18 mouse cellular contexts compared by ENCODE assay signal in the genomic region with DNA sequence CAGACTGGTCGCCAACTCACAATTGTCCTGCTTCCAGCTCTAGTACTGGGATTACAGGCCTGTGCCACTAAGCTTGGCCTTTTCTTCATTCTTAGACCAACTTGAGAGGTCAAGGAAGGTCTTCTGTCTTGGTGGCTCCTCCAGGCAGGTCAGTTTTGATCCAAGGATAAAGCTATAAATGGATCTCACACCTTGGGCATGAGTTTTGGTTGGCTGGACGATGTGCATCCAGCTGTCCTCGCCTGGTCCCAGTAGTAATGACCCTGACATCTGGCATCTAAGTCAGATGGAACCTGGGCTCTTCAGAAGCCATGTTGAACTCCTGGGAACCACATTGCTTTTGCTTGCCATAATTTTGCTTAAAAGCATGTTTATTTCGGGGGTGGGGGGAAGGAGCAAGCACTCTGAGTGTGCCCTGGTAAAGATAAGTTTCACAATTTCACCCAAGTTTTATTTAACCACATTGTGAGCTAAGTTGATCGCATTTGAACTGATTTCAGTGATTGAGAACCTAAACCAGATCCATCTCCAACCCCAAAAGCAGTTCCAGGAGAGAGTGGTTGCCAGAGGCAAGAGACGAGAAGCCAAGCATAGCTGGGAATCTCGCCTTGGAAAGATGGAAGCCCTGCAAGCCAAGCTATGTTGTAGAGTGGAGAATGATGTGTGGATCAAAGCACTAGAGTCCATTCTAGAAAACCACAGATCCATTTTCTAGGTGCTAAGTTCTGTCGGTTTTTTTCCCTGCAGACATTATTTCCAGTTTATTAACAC.
DNase-seq lines count a peak whose midpoint lies in the region; TF ChIP-seq lines count a peak whose summit lies in the region.
"Had no signal": no experiment of that assay in that cellular context is flagged by ENCODE, and none has a peak within 500 bp of the region (broad histone marks: within the 10 kb centered on the region; RNA-seq: fewer than 3 reads in every experiment).

No protein-coding gene starts in this region.

- WGBS in heart, adult 2 months, result 80% methylated on average over 8 of the region's 8 CpGs

- no peak for TF ChIP-seq EP300 in heart, adult 2 months (IDR thresholded peaks at IDR 0.05; ENCODE audit: insufficient read depth, low read depth, low read length)

- H3K79me2 ChIP-seq in heart, adult 2 months (replicated peaks; ENCODE audit: control insufficient read depth, insufficient read depth, low read length), result 0 out of 2 replicates have a peak, but pooled peaks cover 3% of the 10 kb centered on the region

- H3K4me3 ChIP-seq in heart, adult 2 months, result no peak overlapping the region
- H3K4me3 ChIP-seq in brown adipose tissue, adult 24 weeks (ENCODE audit: insufficient read depth, low read depth, low read length), result no peak overlapping the region
- H3K4me3 ChIP-seq: embryonic facial prominence, embryonic 13.5 days; forebrain, embryonic 13.5 days; heart, embryonic 15.5 days; hindbrain, embryonic 12.5 days had no signal

- no peak for TF ChIP-seq CTCF in heart, adult 2 months (IDR thresholded peaks at IDR 0.05)

- peaks cover 9% of the 10 kb centered on the region for H3K36me3 ChIP-seq in heart, adult 2 months (ENCODE audit: control insufficient read depth, insufficient read depth, low read length)
- H3K36me3 ChIP-seq: embryonic facial prominence, embryonic 13.5 days; heart, embryonic 15.5 days; hindbrain, embryonic 12.5 days had no signal

- no peak for TF ChIP-seq POLR2A in heart, adult 2 months (IDR thresholded peaks at IDR 0.05; ENCODE audit: insufficient read depth, low read depth, low read length)

- H3K4me1 ChIP-seq in heart, adult 2 months (ENCODE audit: control insufficient read depth, insufficient read depth, low read length), result peaks cover 13% of the 10 kb centered on the region
- peaks cover 43% of the 10 kb centered on the region for H3K4me1 ChIP-seq in brown adipose tissue, adult 24 weeks (ENCODE audit: control insufficient read depth, insufficient read depth, insufficient read length, low read length)

- H3K27me3 ChIP-seq in heart, adult 2 months (ENCODE audit: control insufficient read depth, insufficient read depth, low read length), result no peaks in the 10 kb centered on the region
- H3K27me3 ChIP-seq: embryonic facial prominence, embryonic 13.5 days; heart, embryonic 15.5 days; hindbrain, embryonic 12.5 days had no signal

- DNase-seq in gastrocnemius, postnatal 14 days, result peak; percentile 26
- DNase-seq in gastrocnemius, adult 18-20 months (ENCODE audit: low spot score), result no peak
- DNase-seq in heart, adult 2 months, result peak in 1 of 2 experiments; percentile 23
- DNase-seq in heart, postnatal 25 days (ENCODE audit: low spot score), result no peak
- DNase-seq in skeletal muscle tissue, adult 2 months (ENCODE audit: low read depth, low spot score), result peak; percentile 38
- no peak for DNase-seq in ovary, postnatal 10 days (ENCODE audit: low spot score)
- DNase-seq: adrenal gland, adult 8-10 months; cerebellum, adult 18-20 months; cerebellum, adult 9-11 months; cerebellum, postnatal 36 days; gastrocnemius, postnatal 36 days; heart, postnatal 14 days; kidney, adult 8-10 months had no signal

- intact Hi-C loops in gastrocnemius, postnatal 14 days (cut with DNase I; ENCODE audit: low total_unique reads), result no loop called here
- intact Hi-C loops in heart, adult 2 months (cut with DNase I), result no loop called here
- intact Hi-C loops in heart, postnatal 25 days (cut with DNase I), result no loop called here

- peak overlapping the region; percentile 77 for H3K27ac ChIP-seq in heart, adult 2 months
- H3K27ac ChIP-seq in brown adipose tissue, adult 24 weeks (replicated peaks; ENCODE audit: low read depth, low read length), result peak overlapping the region; percentile 78
- H3K27ac ChIP-seq: embryonic facial prominence, embryonic 13.5 days; forebrain, embryonic 13.5 days; heart, embryonic 15.5 days; hindbrain, embryonic 12.5 days had no signal

- H3K9ac ChIP-seq in heart, adult 2 months (ENCODE audit: low read depth, low read length), result no peak overlapping the region
- H3K9ac ChIP-seq: embryonic facial prominence, embryonic 13.5 days; forebrain, embryonic 13.5 days; heart, embryonic 15.5 days; hindbrain, embryonic 12.5 days had no signal

Comparison
In these comparisons a context has a peak if more than half of its experiments do, and no peak if none do; other contexts are left out.
1. DNase-seq: peak in gastrocnemius, postnatal 14 days (single experiment) and skeletal muscle tissue, adult 2 months (single experiment); none in gastrocnemius, adult 18-20 months (single experiment), heart, postnatal 25 days (single experiment) and ovary, postnatal 10 days (single experiment).